Mouse (Mus musculus) CD4-positive, CD25-positive, alpha-beta regulatory T cell (primary cell): ENCODE data around the gene Olfr473. TPM values are rescaled to one million over a fixed set of nuclear protein-coding genes. Genes with fewer than 3 reads are reported as not detected.

Experiments
- polyA plus RNA-seq: library from polyadenylated mRNA; unstranded; fragments of 100-300 nt; shearing (Covaris generic); gene quantifications from one replicate; pipeline ENCODE4 v1.2.1, GENCODE M21; 2017

Olfr473 gene
- not detected for polyA plus RNA-seq

GRCm38 (mm10) chr7:107930146-107930545, at the start of gene Olfr473:
Olfr473 (plus strand) TSS chr7:107930446.

GRCm38 (mm10) chr7:107897602-107898001, 32.6 kb upstream of the Olfr473 start, which contains the start of gene Olfr472:
Olfr472 (plus strand) TSS chr7:107897902.

GRCm38 (mm10) chr7:107954343-107954742, 24.1 kb downstream of the Olfr473 start, which contains the start of gene Olfr474:
Olfr474 (plus strand) TSS chr7:107954643.

GRCm38 (mm10) chr7:107964503-107964902, 34.3 kb downstream of the Olfr473 start, which contains the start of gene Olfr476:
Olfr476 (plus strand) TSS chr7:107964803.

Other genes starting within 250 kb of the Olfr473 start
- gene Cyb5r2, start 172.4 kb upstream of the Olfr473 start, polyA plus RNA-seq: not detected
- gene Ovch2, start 129.2 kb upstream of the Olfr473 start, polyA plus RNA-seq: not detected
- gene Olfr467, start 118.2 kb upstream of the Olfr473 start, polyA plus RNA-seq: not detected
- not detected for gene Olfr469, start 104.9 kb upstream of the Olfr473 start, polyA plus RNA-seq
- not detected for gene Olfr470, start 83.0 kb upstream of the Olfr473 start, polyA plus RNA-seq
- gene Olfr472, start 32.5 kb upstream of the Olfr473 start, polyA plus RNA-seq: 0.06 TPM
- gene Olfr474, start 24.2 kb downstream of the Olfr473 start, polyA plus RNA-seq: not detected
- not detected for gene Olfr476, start 34.4 kb downstream of the Olfr473 start, polyA plus RNA-seq
- gene Olfr477, start 56.2 kb downstream of the Olfr473 start, polyA plus RNA-seq: not detected
- not detected for gene Olfr478, start 103.5 kb downstream of the Olfr473 start, polyA plus RNA-seq
- gene Olfr479, start 120.2 kb downstream of the Olfr473 start, polyA plus RNA-seq: not detected
- not detected for gene Olfr480, start 136.9 kb downstream of the Olfr473 start, polyA plus RNA-seq
- 0.12 TPM for gene Olfr481, start 149.4 kb downstream of the Olfr473 start, polyA plus RNA-seq
- gene Olfr482, start 167.1 kb downstream of the Olfr473 start, polyA plus RNA-seq: not detected
- not detected for gene Olfr483, start 170.4 kb downstream of the Olfr473 start, polyA plus RNA-seq
- gene Olfr484, start 197.0 kb downstream of the Olfr473 start, polyA plus RNA-seq: 0.04 TPM
- gene Olfr485, start 229.4 kb downstream of the Olfr473 start, polyA plus RNA-seq: not detected
- gene Olfr486, start 242.3 kb downstream of the Olfr473 start, polyA plus RNA-seq: not detected